ENCODE assay signal across 12 mouse cellular contexts in genomic region chr14:106765884-106766467, GRCm38 (mm10).
DNase-seq lines count a peak whose midpoint lies in the region; ATAC-seq and TF ChIP-seq lines count a peak whose summit lies in the region.
"Had no signal": no experiment of that assay in that cellular context is flagged by ENCODE, and none has a peak within 500 bp of the region (broad histone marks: within the 10 kb centered on the region; RNA-seq: fewer than 3 reads in every experiment).

No protein-coding gene starts in this region.

- no peaks in the 10 kb centered on the region for H3K9me3 ChIP-seq in intestine, postnatal 0 days (ENCODE audit: control insufficient read depth)
- H3K9me3 ChIP-seq in intestine, embryonic 15.5 days = no peaks in the 10 kb centered on the region
- H3K9me3 ChIP-seq in neural tube, embryonic 11.5 days (ENCODE audit: control insufficient read depth, low read length) = no peaks in the 10 kb centered on the region
- H3K9me3 ChIP-seq in limb, embryonic 10.5 days (replicated peaks) = no peaks in the 10 kb centered on the region
- H3K9me3 ChIP-seq: embryonic facial prominence, embryonic 12.5 days had no signal

- no peak overlapping the region for H3K27ac ChIP-seq in intestine, postnatal 0 days (ENCODE audit: low read depth, low read length)
- H3K27ac ChIP-seq in intestine, embryonic 15.5 days = no peak overlapping the region
- H3K27ac ChIP-seq in neural tube, embryonic 11.5 days (ENCODE audit: low read depth, low read length) = no peak overlapping the region
- no peak overlapping the region for H3K27ac ChIP-seq in limb, embryonic 10.5 days
- H3K27ac ChIP-seq: embryonic facial prominence, embryonic 12.5 days; hindbrain, embryonic 14.5 days had no signal

- H3K9ac ChIP-seq in intestine, postnatal 0 days (ENCODE audit: low read depth, low read length) = no peak overlapping the region
- H3K9ac ChIP-seq in intestine, embryonic 15.5 days = no peak overlapping the region
- no peak overlapping the region for H3K9ac ChIP-seq in neural tube, embryonic 11.5 days (ENCODE audit: low read length)
- H3K9ac ChIP-seq: embryonic facial prominence, embryonic 12.5 days; hindbrain, embryonic 14.5 days had no signal

- H3K27me3 ChIP-seq in intestine, postnatal 0 days (replicated peaks; ENCODE audit: control insufficient read depth, insufficient read depth, low read length) = no peaks in the 10 kb centered on the region
- no peaks in the 10 kb centered on the region for H3K27me3 ChIP-seq in intestine, embryonic 15.5 days (replicated peaks)
- H3K27me3 ChIP-seq in neural tube, embryonic 11.5 days (ENCODE audit: control insufficient read depth, insufficient read depth, low read length) = no peaks in the 10 kb centered on the region
- H3K27me3 ChIP-seq in limb, embryonic 10.5 days (ENCODE audit: low read depth, poor library complexity, severe bottlenecking) = no peaks in the 10 kb centered on the region

- no peak for ATAC-seq in intestine, postnatal 0 days
- no peak for ATAC-seq in intestine, embryonic 15.5 days
- 0 out of 2 replicates have a peak, but pooled peaks have one; percentile 31 for ATAC-seq in neural tube, embryonic 11.5 days (ENCODE audit: insufficient read depth, low FRiP score, low TSS enrichment)

- no peaks in the 10 kb centered on the region for H3K4me1 ChIP-seq in intestine, postnatal 0 days (replicated peaks; ENCODE audit: control insufficient read depth, insufficient read depth, low read length)
- no peaks in the 10 kb centered on the region for H3K4me1 ChIP-seq in intestine, embryonic 15.5 days (replicated peaks)
- no peaks in the 10 kb centered on the region for H3K4me1 ChIP-seq in neural tube, embryonic 11.5 days (ENCODE audit: control insufficient read depth, insufficient read depth, low read length)
- no peaks in the 10 kb centered on the region for H3K4me1 ChIP-seq in limb, embryonic 10.5 days
- H3K4me1 ChIP-seq: embryonic facial prominence, embryonic 12.5 days had no signal

- peak; percentile 2 to 17 for DNase-seq in adrenal gland, postnatal 36 days
- DNase-seq in adrenal gland, adult 2 months = no peak
- no peak for DNase-seq in neural tube, embryonic 11.5 days (ENCODE audit: low spot score)
- DNase-seq in neural tube, embryonic 10.5 days (ENCODE audit: extremely low spot score, low spot score) = no peak
- DNase-seq in testis, postnatal 10 days (ENCODE audit: low spot score) = no peak
- DNase-seq in limb, embryonic 10.5 days (ENCODE audit: low spot score) = no peak
- DNase-seq: gastrocnemius, postnatal 14 days; lung, postnatal 36 days had no signal

- peak; percentile 62 for TF ChIP-seq CTCF in intestine, postnatal 0 days (IDR thresholded peaks at IDR 0.05; ENCODE audit: low read depth)

- 66% methylated on average over 8 of the region's 8 CpGs for WGBS in intestine, postnatal 0 days
- 72% methylated on average over 8 of the region's 8 CpGs for WGBS in intestine, embryonic 15.5 days
- 73% methylated on average over 8 of the region's 8 CpGs for WGBS in neural tube, embryonic 11.5 days
- WGBS in limb, embryonic 10.5 days = 79% methylated on average over 8 of the region's 8 CpGs

- no peak overlapping the region for H3K4me2 ChIP-seq in intestine, postnatal 0 days (replicated peaks; ENCODE audit: low read depth)
- no peak overlapping the region for H3K4me2 ChIP-seq in intestine, embryonic 15.5 days (replicated peaks)
- no peak overlapping the region for H3K4me2 ChIP-seq in neural tube, embryonic 11.5 days (ENCODE audit: low read depth)
- H3K4me2 ChIP-seq: embryonic facial prominence, embryonic 12.5 days; hindbrain, embryonic 14.5 days had no signal

- no peak overlapping the region for H3K4me3 ChIP-seq in intestine, postnatal 0 days (ENCODE audit: low read depth, low read length)
- H3K4me3 ChIP-seq in intestine, embryonic 15.5 days (replicated peaks) = no peak overlapping the region
- no peak overlapping the region for H3K4me3 ChIP-seq in neural tube, embryonic 11.5 days (ENCODE audit: low read depth, low read length)
- H3K4me3 ChIP-seq in limb, embryonic 10.5 days = no peak overlapping the region
- H3K4me3 ChIP-seq: embryonic facial prominence, embryonic 12.5 days had no signal

- no peaks in the 10 kb centered on the region for H3K36me3 ChIP-seq in intestine, postnatal 0 days (ENCODE audit: control insufficient read depth, insufficient read depth)
- H3K36me3 ChIP-seq in intestine, embryonic 15.5 days = no peaks in the 10 kb centered on the region
- no peaks in the 10 kb centered on the region for H3K36me3 ChIP-seq in neural tube, embryonic 11.5 days (ENCODE audit: control insufficient read depth, insufficient read depth, low read length)
- H3K36me3 ChIP-seq in limb, embryonic 10.5 days = no peaks in the 10 kb centered on the region
- H3K36me3 ChIP-seq: embryonic facial prominence, embryonic 12.5 days had no signal

Comparison
In these comparisons a context has a peak if more than half of its experiments do, and no peak if none do; other contexts are left out.
1. DNase-seq: peak in adrenal gland, postnatal 36 days (2 of 2); none in adrenal gland, adult 2 months (single experiment), neural tube, embryonic 11.5 days (single experiment), neural tube, embryonic 10.5 days (single experiment), testis, postnatal 10 days (single experiment) and limb, embryonic 10.5 days (single experiment).